Mouse (Mus musculus): ENCODE measurements at regions not wholly inside any gene's neighbourhood (a gene's known extent, or its start where the extent isn't known, plus 50 kb on each side); places are given as distances from the start of the nearest gene placed in this dataset.
A peak's percentile ranks its signal among the peaks of the same experiment; 100 is the strongest.

DNA sequence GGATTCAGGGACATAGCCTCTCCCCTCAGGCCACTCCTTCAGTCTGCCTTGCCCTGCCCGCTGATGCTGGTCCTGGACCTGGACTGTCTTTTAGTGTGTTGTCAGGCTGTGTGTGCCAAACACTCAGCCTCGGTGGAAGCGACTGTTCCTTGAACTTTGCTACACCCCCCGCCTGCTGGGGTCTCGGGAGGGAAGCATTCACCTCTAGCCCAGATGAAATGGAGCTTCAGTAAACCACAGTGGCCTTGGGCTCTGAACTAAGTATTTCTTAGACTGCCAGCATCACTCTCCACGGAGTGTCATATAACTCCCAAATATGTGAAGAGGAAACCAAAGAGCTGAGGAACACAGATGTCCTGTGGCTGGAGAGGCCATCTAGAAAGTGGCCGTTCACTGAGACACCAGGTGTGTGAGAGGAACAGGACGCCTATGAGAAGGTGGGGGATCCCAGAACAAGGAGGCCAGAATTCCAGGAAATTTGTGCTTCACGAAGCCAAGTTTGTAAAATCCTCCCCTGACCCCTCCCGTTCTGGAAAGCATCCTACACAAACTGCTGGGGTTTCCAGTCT, 170.2 kb downstream of the Zfp36l1 start:
- DNase-seq (ENCODE audit: low spot score in 2 of 2): no peak

DNA sequence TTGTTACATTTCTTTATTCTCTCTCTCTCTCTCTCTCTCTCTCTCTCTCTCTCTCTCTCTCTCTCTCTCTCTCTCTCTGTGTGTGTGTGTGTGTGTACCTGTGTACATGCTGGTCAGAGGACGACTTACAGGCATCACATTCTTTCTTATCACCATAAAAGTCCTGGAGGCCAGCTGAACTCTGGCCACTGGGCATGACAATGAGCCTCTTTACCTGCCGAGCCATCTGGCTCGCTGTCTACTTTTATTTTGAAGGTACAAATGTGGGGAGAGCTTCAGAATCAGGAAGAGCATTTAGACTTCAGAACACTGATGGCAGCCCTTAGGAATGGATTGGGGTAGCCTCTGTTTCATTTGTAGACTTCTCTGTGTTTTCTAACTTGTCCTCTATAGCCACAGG, 171.0 kb downstream of the Zfp36l1 start:
- no peak for DNase-seq (ENCODE audit: low spot score in 2 of 2)

DNA sequence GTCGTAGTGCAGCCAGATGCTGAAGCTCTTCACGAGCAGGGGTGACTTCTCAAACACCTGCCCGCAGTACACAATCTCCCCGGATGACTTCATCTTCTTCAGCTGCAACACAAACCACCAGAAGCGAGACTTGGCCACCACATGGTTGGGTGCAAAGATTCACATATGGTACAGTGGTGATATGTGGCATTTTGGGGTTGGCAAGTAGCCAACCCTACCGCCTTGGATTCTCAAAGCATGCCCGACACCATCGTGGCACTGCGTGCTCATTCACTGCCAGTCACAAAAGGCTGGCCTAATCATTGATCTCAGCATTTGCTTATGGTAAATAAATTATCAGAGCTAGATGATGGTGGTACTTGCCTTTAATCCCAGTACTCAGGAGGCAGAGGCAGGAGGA, 173.4 kb downstream of the Zfp36l1 start:
- no peak for DNase-seq (ENCODE audit: low spot score in 2 of 2)

DNA sequence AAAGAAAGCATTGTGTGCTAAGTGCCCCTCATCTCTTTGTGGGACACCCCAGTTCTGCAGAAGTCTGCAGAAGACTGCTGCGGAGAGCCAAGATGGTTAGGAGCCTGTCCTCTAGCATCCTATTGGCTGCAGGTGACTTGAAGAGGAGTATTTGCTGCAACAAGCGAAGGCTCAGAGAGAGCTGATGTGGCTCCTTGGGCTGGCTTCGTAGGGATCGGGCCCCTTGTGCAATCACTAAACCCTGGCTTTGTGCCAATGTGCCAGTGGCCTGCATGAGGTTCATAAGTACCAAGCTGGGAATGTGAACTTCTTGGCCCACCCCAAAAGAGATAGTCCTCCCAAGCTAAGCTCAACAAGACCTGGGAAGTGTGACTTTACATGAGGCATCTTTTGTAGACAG, 174.9 kb downstream of the Zfp36l1 start:
- DNase-seq (ENCODE audit: low spot score in 2 of 2): no peak

DNA sequence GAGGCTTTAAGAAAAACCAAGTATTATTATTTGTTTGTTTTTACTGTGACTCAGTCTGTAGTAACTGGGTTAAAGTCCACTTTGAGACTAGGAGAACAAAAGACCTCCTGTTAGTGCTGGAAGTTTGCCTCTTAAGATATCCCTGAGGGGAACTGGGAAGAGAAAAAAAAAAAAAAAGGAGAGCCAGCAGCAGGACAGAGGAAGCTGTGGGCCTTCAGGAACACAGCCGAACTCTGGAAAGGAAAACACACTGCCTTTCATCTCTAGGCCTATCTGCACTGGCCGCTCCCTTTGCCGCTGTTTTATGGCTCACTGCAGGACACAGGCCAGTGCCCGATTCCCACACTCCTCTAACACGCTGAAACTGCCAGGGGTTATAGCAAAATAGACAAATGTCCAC, 176.1 kb downstream of the Zfp36l1 start:
- DNase-seq (ENCODE audit: low spot score in 2 of 2): no peak

DNA sequence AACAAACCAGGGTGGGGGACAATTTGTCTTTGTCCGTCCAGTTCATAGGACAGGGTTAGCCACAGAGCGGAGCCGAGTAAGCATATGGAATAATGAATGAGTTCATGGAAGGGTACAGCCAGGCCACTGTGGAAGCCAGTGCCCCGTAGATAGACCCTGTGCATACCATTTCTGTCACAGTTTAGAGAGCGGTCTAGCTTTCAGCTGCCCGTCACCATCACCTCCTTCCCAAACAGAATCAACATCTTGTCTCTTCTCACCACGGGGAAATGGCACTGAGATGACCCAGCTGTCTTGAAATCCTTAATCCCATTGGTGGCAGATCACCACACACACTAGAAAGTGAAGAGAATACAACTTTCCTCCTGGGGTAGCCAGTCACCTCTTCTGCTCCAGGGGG, 178.7 kb downstream of the Zfp36l1 start:
- DNase-seq (ENCODE audit: low spot score in 2 of 2): no peak

DNA sequence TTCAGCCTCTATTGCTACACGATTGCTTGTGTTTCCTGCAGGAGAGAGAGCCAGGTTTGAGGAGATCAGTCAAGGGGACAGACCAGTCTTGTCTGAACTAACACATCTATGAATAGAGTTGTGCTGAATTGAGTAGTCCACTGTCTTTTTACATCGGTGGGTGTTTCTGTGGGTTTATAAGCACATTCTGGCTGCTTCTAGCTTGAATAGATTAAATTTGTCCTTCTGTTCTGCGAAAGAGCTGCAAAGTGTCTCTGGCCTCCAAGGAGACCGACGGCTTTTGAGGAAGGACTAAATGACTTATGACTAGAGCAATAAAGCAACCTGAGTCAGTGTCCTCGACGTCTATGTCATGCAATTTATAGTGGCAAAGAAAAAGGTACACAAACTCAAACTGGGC, 179.9 kb downstream of the Zfp36l1 start:
- no peak for DNase-seq (ENCODE audit: low spot score in 2 of 2)

DNA sequence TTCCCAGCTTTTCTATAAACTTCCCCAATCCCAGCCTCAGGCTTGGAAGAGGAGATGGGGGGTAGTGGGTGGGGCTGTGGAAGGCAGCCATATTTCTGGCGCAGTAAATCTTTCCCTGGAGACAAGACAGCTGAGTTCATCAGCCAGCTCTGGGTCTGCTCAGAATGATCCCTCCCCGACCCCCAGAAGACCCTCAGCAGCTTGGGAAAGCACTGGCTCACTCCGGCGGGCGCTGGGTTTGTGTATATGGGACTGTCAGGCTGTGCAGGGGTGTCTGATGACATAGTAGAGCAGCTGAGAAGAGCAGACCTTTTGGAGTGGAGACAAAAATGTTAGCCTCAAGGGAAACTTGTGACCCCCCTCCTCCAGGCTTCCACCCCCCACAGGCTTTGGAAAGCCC, 181.4 kb downstream of the Zfp36l1 start:
- DNase-seq (ENCODE audit: low spot score in 2 of 2): no peak

DNA sequence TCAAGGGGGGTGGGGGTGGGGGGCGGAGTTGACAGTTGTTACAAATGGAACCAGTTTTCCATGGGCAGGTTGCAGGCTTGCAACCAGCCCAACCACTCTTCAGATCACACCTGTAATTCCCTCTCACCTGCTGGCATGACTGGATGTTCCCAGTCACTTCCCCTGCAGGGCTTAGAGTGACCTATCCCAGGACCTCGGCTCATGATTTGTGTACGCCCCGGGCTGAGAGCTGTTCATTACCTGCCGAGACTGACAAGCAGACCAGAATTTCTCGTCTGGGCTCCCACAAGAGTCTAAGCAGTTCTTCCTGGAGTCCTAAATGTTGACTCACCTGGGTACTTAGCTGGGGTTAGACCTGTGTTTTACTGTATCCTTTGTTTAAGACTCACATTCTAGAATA, 183.0 kb downstream of the Zfp36l1 start:
- DNase-seq (ENCODE audit: low spot score in 2 of 2): no peak

DNA sequence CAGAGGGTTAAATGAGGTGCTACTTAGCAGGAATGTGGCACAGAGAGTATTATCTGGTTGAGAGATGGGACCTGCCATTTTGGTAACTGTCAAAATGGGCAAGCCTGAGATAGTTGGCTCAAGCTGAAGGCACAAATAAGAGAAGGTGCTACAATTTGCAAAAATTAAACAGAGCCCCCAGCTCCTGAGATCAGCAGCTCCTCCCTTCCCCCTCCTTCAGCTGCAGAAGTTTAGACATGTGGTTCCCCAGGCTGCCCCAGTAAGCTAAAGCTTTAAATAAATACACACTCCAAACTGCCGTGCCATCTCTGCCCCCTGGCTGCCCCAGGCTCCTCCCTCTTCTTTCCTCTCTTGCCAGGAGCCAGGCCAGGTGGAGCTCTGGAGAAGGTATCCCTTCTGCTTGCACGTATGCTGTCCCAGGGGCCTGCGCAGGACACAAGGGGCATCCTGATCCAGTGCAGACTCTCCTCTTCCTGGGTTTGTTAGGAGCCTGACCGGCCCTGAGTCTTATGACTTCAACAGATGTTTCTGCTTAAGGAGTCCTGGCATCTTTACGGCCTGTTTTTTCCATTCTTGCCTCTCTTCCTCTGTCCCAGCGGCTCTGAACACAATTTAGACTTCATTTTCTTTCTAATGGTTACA, 184.0 kb downstream of the Zfp36l1 start:
- no peak for DNase-seq (ENCODE audit: low spot score in 2 of 2)

DNA sequence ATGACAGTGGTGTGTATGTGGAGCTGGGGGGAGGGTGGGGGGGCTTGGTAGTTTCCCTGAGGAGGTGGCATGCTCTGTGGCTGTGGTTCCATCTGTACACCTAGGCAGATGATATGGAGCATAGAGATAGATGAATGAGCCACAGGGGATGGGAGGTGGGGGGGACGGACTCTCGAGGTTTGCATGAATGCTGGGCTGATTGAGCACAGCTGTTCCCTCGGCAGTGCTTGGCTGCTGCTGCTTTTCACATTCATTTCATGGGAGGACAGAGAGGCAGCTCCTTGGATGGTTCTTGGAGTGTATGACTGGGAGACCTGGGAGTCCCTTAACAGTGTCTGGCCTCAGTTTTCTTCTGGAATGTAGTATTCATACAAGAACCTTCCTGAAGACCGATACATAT, 184.5 kb downstream of the Zfp36l1 start:
- no peak for DNase-seq (ENCODE audit: low spot score in 2 of 2)

DNA sequence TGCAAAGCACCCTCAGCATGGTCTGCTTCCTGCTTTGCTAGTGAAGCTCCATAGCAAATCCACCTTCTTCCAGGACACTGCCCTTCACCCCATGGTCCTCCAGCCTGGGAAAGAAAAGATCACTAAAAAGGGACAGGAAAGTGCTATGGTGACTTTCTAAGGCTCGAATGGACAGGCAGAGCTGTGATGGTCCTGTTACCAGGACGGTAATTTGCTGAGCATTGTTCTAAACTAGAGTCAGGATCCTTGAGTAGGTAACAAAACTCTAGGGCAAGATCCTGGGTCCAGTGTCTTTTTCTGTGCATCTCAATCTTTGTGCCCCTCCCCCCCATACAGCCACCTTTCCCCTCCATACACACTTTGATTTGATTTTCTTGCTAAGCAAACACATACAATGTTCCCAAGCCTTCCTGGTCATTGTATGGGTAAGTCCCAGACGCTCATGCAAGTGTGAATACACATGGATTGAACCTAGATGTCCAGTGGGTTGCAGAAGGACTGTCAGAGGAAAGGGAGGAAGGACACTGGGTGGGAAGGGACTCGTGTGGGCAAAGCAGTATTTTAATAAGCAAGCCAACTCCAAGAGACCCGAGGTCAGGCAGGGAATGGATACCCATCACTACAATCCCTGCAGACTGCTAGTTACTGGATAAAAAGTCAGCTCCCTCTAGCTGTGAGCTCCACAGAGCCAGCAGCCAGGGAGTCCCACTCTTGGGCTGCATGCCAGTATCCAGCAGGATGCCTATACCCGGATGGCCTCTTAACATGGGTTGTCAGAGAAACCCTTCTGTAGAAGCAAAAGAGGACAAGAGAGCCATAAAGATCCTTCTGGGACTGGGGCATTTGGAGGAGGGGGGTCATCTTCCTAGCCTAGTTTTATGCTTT, 186.9 kb downstream of the Zfp36l1 start:
- DNase-seq (ENCODE audit: low spot score in 2 of 2): no peak

DNA sequence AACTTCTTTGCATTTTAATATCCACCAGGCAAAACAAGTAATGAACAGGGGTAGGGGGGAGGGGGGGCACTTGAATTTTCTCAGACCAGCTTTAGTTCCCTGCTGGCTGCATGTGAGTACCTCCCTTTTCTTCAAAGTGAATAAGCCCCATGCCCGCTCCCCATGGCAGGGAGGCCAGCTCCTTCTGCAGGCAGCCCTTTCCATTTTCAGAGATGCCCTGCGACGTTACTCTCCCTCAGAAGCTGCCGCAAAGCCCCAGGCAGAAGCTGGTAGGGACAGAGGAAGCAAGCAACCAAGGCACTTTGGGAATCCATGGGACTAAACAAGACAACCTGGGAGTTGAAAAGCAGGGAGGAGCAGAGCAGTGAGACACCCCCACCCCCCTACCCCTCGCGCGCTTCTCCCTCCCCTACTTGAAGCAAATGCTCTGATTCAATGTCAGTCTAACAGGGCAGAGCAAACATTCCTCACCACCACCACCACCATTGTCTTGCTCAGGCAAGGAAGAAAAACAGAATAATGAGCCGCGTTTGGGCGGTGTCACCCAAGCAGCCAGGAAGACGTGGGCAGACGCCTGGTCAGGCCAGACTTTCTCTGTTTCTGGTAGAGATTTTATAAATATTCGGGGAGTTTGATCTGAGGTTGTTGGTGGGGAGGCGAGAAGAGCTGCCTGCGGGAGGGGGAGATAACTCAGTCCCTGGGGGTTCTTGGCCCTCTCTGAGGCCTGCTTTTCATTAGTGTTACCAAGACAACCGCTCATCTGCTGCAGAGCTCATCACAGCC, 187.7 kb downstream of the Zfp36l1 start:
- DNase-seq (ENCODE audit: low spot score in 2 of 2): peak; percentile 43 to 58

DNA sequence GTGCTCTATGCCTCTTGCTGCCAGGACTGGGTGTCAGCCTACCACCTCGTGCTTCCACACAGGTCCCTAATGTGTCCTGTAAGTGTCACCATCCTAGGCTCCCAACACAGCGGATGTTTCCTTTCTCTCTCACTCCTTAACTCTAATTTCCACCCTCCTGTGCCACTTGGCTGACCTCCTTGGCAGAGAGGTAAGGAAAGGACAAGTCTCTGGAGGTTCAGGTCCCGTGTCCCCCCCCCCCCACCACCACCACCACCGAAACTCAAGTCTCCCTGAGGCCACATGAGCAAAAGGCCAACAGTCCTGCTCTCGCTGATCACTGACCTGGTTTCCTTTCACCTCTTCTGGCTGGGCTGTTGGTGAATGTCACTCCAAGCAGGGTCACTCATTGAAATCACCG, 189.0 kb downstream of the Zfp36l1 start:
- DNase-seq (ENCODE audit: low spot score in 2 of 2): no peak

DNA sequence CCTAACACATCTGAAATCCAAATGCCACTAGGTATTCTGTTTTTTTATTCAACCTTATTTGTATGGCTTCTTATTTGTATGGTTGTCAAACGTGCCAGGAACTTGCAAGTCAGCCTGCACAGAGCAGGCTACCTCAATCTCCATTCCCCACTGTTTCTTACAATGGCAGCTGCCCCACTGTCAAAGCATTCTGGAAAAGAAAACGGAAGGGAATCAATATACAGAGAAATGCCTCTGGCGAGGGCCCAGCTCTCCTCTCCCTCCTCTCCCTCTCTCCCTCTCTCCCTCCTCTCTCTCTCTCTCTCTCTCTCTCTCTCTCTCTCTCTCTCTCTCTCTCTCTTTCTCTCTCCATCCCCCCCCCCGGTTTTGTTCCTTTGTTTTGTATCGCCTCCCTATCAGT, 191.0 kb downstream of the Zfp36l1 start:
- no peak for DNase-seq (ENCODE audit: low spot score in 2 of 2)

DNA sequence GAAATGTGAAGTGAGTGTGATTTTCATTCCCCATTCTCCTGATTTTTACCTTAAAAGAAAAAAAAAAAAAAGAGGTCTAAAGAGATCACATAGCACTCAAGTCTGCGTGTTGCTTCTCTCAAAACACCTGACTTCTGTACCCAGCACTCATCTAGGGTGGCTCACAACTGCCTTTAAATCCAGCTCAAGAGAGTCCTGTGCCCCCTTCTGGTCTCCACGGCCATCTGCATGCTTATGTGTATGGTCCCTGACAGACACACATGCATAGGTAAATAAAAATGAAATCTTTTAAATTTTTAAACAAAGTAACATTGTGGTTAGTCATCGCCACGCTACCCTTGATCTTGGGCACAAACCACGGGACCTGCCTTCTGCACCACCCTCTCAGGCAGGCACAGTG, 193.8 kb downstream of the Zfp36l1 start:
- no peak for DNase-seq (ENCODE audit: low spot score in 2 of 2)

DNA sequence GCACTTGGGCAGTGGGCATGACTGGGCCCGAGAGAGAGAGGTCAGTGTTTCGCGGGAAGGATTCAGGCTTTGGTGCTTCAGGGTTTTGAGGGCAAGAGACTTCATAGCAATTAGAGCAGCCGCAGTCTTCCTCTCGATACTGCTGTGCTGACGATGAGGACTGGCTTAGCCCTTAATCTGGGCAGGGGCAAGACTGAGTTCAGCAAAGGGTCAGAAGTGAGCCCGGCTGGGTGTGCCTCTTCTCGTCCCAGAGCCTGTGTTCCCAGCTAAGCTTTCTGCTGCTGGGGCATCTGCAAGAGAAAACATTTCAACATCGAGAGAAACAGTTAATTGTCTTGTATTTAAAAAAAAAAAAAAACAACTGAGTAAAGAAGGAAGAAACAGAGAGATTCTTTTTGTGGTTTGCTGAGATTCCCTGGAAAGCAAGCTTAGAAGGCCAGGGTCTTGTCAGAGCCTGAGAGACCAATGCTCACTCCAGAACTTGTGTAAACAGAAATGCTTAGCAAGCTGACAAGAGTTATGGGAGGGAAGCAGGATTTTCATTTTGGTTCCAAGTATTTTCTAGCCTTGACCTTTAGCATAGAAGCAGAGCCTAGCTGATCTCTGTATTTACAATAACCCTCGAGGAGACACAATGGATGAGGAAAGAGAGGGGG, 195.1 kb downstream of the Zfp36l1 start:
- no peak for DNase-seq (ENCODE audit: low spot score in 2 of 2)

DNA sequence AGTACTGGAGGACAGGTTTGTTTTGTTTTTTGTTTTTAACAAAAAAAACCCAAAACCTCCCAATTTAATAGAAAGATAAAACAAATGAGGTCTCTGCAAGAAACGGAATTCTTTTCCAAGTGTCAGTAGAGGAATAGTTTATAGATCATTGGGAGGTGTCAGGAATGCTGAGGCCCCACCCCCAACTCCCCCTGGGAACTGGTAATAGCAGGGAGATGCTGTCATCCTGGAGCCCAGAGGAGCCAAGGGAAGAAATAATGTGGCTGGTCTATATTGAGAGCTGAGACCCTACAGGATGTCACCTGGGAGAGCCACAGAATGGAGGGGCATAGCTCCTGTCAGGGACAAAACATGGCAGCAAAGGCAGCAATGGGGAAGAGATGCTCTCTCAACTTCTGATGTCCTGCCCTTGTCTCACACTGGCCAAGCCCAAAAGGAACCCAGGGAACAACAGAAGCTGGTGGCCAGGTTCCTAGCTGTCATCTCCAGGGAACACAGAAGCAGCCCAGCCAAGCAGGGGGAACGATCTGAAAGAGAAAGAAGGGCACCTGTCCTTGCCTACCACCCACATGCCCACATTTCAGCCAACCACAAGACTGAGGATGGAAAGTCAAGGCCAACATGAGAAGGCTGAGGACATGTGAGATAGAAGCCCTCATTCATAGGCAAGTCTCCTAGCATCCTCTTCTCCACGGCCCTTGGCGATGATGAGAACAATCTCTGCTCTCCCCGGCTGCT, 195.7 kb downstream of the Zfp36l1 start:
- DNase-seq (ENCODE audit: low spot score in 2 of 2): no peak

DNA sequence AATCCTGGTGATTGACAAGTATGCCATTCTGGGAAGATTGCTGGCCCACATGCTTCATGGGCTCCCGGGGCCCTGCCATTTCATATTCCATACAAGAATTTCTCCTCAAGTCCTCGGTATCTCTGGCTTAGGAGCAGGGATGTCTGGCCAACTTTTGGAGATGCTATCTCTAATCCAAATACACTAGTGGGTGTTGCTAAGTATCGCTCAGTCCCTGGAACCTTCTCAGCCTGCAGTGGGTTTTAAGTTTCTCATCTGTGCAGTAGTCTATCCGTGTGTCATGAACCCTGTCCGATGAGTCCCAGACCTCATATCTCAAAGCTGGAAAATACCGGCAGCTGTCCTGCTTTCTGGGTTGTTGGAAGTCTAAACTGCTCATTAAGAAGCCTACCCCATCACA, 198.9 kb downstream of the Zfp36l1 start:
- DNase-seq (ENCODE audit: low spot score in 2 of 2): no peak

DNA sequence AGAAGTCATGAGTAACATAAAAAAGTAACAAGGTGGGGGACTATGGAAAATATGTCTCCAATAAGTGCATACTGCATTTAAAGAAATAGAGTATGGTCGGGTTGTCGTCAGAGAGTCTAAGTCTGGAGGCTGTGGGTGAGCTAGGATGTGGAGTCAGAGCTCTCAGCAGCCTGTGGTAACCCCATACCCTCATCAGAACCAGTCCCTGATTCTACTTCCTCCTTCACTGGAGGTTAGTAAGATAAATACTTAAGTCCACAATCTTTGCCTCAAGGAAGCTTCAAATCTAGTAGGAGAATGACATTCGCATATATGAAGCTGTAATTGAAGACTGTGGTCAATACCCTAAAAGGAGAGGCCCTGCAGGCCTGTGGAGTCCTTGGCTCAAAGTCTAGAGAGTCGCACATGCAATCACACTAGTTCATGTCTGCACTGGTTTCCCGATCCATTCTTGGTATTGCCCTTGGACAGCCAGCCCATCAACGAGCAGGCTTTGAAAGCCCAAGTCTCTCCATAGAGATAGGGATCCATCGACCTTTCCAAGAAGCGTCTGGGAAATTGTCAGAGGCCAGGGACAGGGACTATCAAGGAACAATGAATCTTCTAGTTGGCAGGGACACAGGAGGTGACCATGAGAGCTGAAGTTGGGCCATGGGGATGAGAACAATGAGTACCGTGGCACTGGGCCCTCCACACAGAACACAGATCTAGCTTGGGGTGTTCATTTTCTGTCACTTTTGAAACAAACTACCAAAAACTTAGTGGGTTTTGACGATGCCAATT, 200.3 kb downstream of the Zfp36l1 start:
- DNase-seq (ENCODE audit: low spot score in 2 of 2): no peak
